Mouse (Mus musculus) midbrain, embryonic 11.5 days (tissue): ENCODE data around the gene Pth2r. TPM values are rescaled to one million over a fixed set of nuclear protein-coding genes. Genes with fewer than 3 reads are reported as not detected.

Experiments
- ATAC-seq: fragments of 200-750 bp; cut with Nextera tagmentation; 2 replicates; pipeline ENCODE4 v1.8.0; 2017; ENCODE audit warnings: moderate TSS enrichment, moderate library complexity; ENCODE audit not compliant: low FRiP score
- DNase-seq: peaks from one replicate; pipeline ENCODE4 v3.0.0; 2015; ENCODE audit warnings: low spot score; ENCODE audit errors: missing footprints
- H3K27ac ChIP-seq: fragments of 300-500 bp; sonication (generic); 2 replicates; pipeline ENCODE4 v1.5.1; 2014; ENCODE audit warnings: low read depth, low read length
- H3K27me3 ChIP-seq: fragments of 300-500 bp; sonication (generic); 2 replicates; pipeline ENCODE4 v1.6.1; 2014; ENCODE audit warnings: mild to moderate bottlenecking, low read length, moderate library complexity, mixed read lengths; ENCODE audit not compliant: control insufficient read depth, insufficient read depth
- H3K36me3 ChIP-seq: fragments of 300-500 bp; sonication (generic); 2 replicates; pipeline ENCODE4 v1.6.1; 2014; ENCODE audit warnings: mild to moderate bottlenecking, low read length, moderate library complexity, mixed read lengths; ENCODE audit not compliant: control insufficient read depth, insufficient read depth
- H3K4me1 ChIP-seq: fragments of 300-500 bp; sonication (generic); 2 replicates; pipeline ENCODE4 v1.6.1; 2014; ENCODE audit warnings: low read length; ENCODE audit not compliant: control insufficient read depth, insufficient read depth
- H3K4me2 ChIP-seq: fragments of 300-500 bp; sonication (generic); 2 replicates; pipeline ENCODE4 v1.6.1; 2014; ENCODE audit warnings: mild to moderate bottlenecking, moderate library complexity
- H3K4me3 ChIP-seq: fragments of 300-500 bp; sonication (generic); 2 replicates; pipeline ENCODE4 v1.5.1; 2014; ENCODE audit warnings: low read depth, low read length
- H3K9ac ChIP-seq: fragments of 300-500 bp; sonication (generic); 2 replicates; pipeline ENCODE4 v1.6.1; 2014; ENCODE audit warnings: low read length
- H3K9me3 ChIP-seq: fragments of 300-500 bp; sonication (generic); 2 replicates; pipeline ENCODE4 v1.6.1; 2016; ENCODE audit warnings: low read length; ENCODE audit not compliant: control insufficient read depth
- WGBS: fragments of 180-500 bp; shearing (Covaris S2); extraction: QIAGEN DNeasy Blood & Tissue Kit; methylation state at CpG from one replicate; pipeline ENCODE4 v1.1.7; 2014; 5-methylcytosine and 5-hydroxymethylcytosine counted together
- polyA plus RNA-seq: library from polyadenylated mRNA; unstranded; fragments of >200 nt; fragmentation: Nextera tagmentation; extraction: Ambion mirVana; gene quantifications from 2 replicates; pipeline ENCODE4 v1.2.1, GENCODE M21; 2014

The Pth2r gene
- polyA plus RNA-seq, 1 experiment from 2014 or later: not detected

DNA sequence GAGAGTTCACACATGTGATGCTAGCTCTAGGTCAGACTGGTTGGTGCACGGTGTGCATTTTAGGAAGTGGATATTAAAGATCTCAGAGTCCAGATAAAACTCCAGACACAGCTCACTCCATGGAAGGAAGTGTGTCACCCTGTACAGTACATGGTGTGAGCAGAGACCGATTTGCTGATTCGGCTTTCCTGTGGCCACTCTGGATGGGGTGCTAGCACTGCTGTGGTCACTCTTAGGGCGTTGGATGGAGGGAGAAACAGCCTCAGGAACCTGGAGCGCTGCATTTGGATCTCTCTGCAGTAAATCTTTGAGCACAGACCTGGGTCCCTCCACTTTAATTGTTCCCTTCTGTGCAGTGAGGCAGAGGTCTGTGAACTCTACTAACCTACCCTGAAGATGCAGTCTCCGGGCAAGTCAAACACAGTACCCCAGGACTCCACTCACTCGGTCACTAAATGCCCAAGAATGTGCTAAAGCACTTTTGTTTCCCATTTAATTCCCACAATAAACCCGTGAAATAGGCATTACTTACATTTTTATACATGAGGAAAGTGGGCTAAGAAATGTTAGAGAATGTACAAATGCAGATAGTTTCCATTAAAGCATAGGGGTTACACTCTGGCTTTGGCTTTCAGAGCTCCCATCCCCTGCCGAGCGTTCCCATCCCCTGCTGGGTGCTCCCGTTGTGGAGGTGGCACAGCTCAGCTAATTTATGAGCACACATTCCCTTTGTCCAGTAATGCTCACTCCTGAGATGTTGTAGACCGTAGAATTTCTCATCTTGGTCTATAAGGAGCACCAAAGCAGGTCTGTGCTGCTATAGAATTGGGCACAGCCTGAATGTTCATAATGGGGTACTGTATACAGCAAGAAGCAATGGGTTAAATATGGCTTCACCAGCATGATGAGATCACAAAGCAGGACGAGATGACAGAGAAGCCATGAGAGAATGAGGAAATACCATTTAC is 32.5 kb downstream of the Pth2r start:
- H3K4me2 ChIP-seq: no peak overlapping the region
- ATAC-seq (no peak), DNase-seq (no peak)
- no peaks in the 10 kb centered on the region for H3K36me3 ChIP-seq
- WGBS: 65% methylated on average over 13 of the region's 13 CpGs
- H3K9me3 ChIP-seq: no peaks in the 10 kb centered on the region
- H3K27ac ChIP-seq: no peak overlapping the region
- no peak overlapping the region for H3K4me3 ChIP-seq
- H3K9ac ChIP-seq: no peak overlapping the region
- H3K27me3 ChIP-seq: peaks cover 11% of the 10 kb centered on the region
- peaks cover 5% of the 10 kb centered on the region; the same call in 1 of the 2 replicates for H3K4me1 ChIP-seq

DNA sequence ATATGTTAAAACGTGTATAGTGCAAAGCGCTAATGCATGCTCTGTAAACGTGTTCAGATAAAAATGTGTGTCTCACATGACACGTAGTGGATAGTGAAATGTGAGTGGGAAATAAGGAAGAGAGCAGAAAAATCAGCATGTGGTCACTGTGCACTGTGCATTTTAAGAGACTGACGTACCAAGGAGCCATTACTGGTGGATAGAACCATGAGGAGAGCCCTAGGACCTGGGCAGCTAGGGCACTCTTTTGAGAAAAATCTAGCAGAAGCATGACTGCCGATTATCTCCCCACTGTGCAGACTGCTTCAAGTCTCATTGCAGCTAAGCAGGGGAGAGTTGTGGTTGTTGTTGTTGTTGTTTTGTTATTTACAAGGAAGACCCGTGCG is 33.2 kb downstream of the Pth2r start:
- Histone ChIP-seq H3K4me3 (no peak overlapping the region), H3K9ac (no peak overlapping the region), H3K4me1 (peaks cover 5% of the 10 kb centered on the region; the same call in 1 of the 2 replicates), H3K27ac (no peak overlapping the region), H3K27me3 (peaks cover 11% of the 10 kb centered on the region), H3K9me3 (no peaks in the 10 kb centered on the region), H3K4me2 (no peak overlapping the region), H3K36me3 (no peaks in the 10 kb centered on the region)
- ATAC-seq: no peak
- DNase-seq: no peak
- 91% methylated on average over 8 of the region's 8 CpGs for WGBS

DNA sequence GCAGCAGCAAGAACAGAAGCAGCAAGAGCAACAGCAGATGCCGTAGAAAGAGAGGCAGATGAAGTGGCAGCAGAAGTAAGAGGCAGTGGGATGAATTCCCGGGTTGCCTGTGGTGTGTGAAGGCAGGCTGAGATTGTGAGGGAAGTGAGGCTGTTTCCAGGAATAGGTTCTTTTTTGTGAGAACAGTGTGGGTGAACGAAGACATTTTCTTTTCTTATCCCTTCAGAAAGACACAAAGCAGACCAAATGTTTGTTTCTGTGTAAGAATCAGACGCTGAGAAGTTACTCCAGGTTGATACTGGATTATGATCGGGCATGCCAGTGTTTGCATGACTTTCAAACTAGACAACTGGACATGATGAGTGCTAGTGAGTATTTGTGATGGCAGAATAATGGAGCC is 52.2 kb downstream of the Pth2r start:
- no peak overlapping the region for H3K9ac ChIP-seq
- H3K27me3 ChIP-seq: no peaks in the 10 kb centered on the region
- H3K4me1 ChIP-seq: no peaks in the 10 kb centered on the region
- no peak for DNase-seq
- no peak overlapping the region for H3K27ac ChIP-seq
- no peaks in the 10 kb centered on the region for H3K36me3 ChIP-seq
- 90% methylated on average over 5 of the region's 5 CpGs for WGBS
- no peak for ATAC-seq
- no peak overlapping the region for H3K4me2 ChIP-seq
- H3K4me3 ChIP-seq: no peak overlapping the region
- no peaks in the 10 kb centered on the region for H3K9me3 ChIP-seq

DNA sequence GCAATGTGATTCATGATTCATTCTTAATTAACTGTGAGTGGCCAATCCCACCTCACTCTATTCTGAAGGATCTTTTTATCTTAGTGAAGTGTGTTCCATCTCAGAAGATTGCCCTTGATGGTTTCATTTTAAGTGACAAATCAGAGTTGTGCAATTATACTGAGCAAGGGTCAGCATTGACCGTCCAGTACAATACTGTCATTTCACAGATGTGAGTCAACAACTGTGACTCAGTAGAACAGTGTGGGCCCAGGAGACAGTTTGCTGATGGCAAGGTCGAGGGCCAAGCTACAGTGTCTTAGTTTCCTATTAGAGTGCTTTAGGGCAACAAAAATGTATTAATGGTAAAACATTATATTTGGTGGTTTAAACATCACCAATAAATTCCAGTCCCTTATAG is 55.9 kb downstream of the Pth2r start:
- Histone ChIP-seq H3K4me1 (no peaks in the 10 kb centered on the region), H3K4me3 (no peak overlapping the region), H3K9ac (no peak overlapping the region), H3K27ac (no peak overlapping the region), H3K9me3 (no peaks in the 10 kb centered on the region), H3K36me3 (no peaks in the 10 kb centered on the region), H3K27me3 (no peaks in the 10 kb centered on the region), H3K4me2 (no peak overlapping the region)
- DNase-seq (no peak), ATAC-seq (no peak)
- 82% methylated on average over 2 of the region's 2 CpGs for WGBS

DNA sequence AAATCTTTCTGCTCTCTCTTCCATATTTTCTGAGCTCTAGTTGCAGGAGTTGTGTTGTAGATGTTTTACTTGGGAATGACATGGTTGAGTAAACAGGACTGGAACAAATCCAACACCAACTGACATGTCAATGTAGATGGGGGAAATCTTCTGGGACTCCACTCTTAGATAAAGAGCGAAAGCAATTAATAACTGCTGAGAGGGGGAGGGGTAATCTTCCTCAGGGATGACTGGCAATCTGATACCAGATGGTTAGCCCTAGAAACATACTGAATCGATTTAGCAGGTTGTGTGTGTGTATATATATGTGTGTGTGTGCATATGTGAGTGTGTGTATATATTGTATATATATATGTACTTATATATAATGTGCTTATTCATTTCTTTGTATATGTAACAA is 58.4 kb downstream of the Pth2r start:
- no peak overlapping the region for H3K4me2 ChIP-seq
- H3K27ac ChIP-seq: no peak overlapping the region
- H3K27me3 ChIP-seq: no peaks in the 10 kb centered on the region
- no peaks in the 10 kb centered on the region for H3K9me3 ChIP-seq
- H3K4me1 ChIP-seq: no peaks in the 10 kb centered on the region
- H3K36me3 ChIP-seq: no peaks in the 10 kb centered on the region
- ATAC-seq (no peak), DNase-seq (no peak)
- 62% methylated on average over 2 of the region's 2 CpGs for WGBS
- H3K4me3 ChIP-seq: no peak overlapping the region
- H3K9ac ChIP-seq: no peak overlapping the region

DNA sequence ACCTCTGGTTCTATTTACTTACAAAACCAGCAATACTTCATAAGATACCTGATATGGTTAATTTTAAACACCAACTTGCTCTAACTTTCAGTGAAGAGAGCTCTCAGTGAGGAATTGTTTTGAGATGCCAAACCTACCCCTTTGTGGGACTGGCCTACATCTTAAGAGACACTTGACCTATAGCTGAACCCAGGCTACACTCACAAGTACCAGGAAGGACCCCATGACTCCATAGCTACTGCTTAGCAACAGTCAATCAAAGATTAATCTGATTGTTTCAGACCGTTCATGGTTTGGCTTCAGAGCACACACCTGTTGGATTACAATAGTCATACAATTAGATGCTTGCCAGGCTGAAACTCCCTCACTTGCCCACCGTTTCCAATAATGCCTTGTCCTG is 71.1 kb downstream of the Pth2r start:
- no peak overlapping the region for H3K4me3 ChIP-seq
- H3K4me1 ChIP-seq: no peaks in the 10 kb centered on the region
- no peak overlapping the region for H3K4me2 ChIP-seq
- DNase-seq (no peak), ATAC-seq (no peak)
- no peaks in the 10 kb centered on the region for H3K9me3 ChIP-seq
- H3K27me3 ChIP-seq: no peaks in the 10 kb centered on the region
- H3K9ac ChIP-seq: no peak overlapping the region
- H3K36me3 ChIP-seq: no peaks in the 10 kb centered on the region
- WGBS: 36% methylated on average over 2 of the region's 2 CpGs
- H3K27ac ChIP-seq: no peak overlapping the region

DNA sequence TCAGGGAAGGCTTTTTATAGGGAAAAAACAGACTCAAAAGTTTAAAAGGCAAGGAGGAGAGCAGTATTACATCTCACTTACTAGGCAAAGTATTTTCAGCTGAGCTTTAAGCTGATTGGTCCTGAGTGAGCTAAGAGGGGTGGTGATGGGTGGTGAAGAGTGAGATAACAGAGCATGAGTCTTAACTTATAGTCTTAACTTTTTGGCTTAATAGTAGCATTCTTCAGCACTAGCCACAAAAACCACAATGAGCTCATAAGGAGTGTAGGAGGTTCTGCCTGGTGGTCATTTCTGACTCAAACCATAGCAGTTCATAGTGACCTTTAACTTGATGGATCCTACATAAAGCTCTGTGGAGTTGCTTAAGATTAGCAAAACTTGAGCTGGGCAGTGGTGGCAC is 72.3 kb downstream of the Pth2r start:
- Histone ChIP-seq H3K4me1 (no peaks in the 10 kb centered on the region), H3K27ac (no peak overlapping the region), H3K9me3 (no peaks in the 10 kb centered on the region), H3K9ac (no peak overlapping the region), H3K36me3 (no peaks in the 10 kb centered on the region), H3K4me2 (no peak overlapping the region), H3K4me3 (no peak overlapping the region), H3K27me3 (no peaks in the 10 kb centered on the region)
- ATAC-seq (no peak), DNase-seq (no peak)

DNA sequence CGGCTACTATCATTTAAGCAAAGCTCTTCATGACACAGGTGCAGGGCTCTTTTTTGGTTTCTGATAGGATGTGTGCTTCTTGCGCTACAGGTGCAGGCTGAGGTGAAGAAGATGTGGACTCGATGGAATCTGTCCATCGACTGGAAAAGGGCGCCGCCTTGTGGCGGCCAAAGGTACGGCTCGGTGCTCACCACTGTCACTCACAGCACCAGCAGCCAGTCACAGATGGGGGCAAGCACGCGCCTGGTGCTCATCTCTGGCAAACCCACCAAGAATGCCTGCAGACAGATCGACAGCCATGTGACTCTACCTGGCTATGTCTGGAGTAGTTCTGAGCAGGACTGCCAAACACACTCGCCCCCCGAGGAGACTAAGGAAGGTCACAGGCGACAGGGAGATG is 106.5 kb downstream of the Pth2r start:
- DNase-seq (peak; percentile 94), ATAC-seq (peak; percentile 59; the same call in 1 of the 2 replicates)
- no peak overlapping the region for H3K9ac ChIP-seq

DNA sequence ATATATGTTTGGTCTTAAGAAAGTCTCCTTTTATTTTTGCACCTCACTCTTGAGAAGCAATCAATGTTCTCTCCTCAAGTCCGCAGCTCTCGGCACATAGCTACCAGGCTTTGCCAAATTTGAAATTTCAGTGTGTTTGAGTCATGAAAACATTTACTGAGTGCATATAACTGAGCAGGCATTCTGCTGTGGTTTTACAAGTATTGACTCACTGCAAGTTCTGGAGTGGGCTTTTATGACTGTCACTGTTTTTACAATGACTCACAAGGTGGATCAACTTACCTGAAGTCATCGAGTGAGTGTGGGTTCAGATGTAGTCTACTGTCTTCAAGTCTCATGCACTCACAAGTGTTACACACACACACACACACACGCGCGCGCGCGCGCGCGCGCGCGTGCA is 107.8 kb downstream of the Pth2r start:
- no peak overlapping the region for H3K4me2 ChIP-seq
- DNase-seq (no peak), ATAC-seq (no peak)
- no peaks in the 10 kb centered on the region for H3K9me3 ChIP-seq
- 96% methylated on average over 15 of the region's 15 CpGs for WGBS
- no peaks in the 10 kb centered on the region for H3K4me1 ChIP-seq
- no peak overlapping the region for H3K27ac ChIP-seq
- H3K4me3 ChIP-seq: no peak overlapping the region
- no peak overlapping the region for H3K9ac ChIP-seq
- H3K27me3 ChIP-seq: no peaks in the 10 kb centered on the region
- H3K36me3 ChIP-seq: no peaks in the 10 kb centered on the region

More for the DNA sequence above, 106.5 kb downstream of the Pth2r start:
- Histone ChIP-seq H3K4me3 (no peak overlapping the region), H3K4me2 (no peak overlapping the region), H3K36me3 (no peaks in the 10 kb centered on the region), H3K9me3 (no peaks in the 10 kb centered on the region), H3K27ac (no peak overlapping the region), H3K27me3 (no peaks in the 10 kb centered on the region), H3K4me1 (no peaks in the 10 kb centered on the region)
- WGBS: 36% methylated on average over 15 of the region's 15 CpGs
